Mouse (Mus musculus) gastrocnemius, adult 8-10 months (tissue): Measurements from ENCODE around the gene Col8a1. TPM values are rescaled to one million over a fixed set of nuclear protein-coding genes. Genes with fewer than 3 reads are reported as not detected.

Source experiments
- total RNA-seq, 4 experiments: library from RNA; stranded (reverse); gene quantifications; 2 replicates each; pipeline ENCODE4 v1.2.4; 2022

The Col8a1 gene
- total RNA-seq, 4 experiments from 2014 or later, result 1.1 to 2.5 (median 1.8) TPM

Other genes starting within 250 kb of the Col8a1 start
- gene Cmss1, start 147.9 kb downstream of the Col8a1 start, total RNA-seq, result 10 to 100 TPM; 28.6 to 40.1 (median 38.8) TPM